Mouse (Mus musculus) neural tube, embryonic 10.5 days (tissue): ENCODE data around the gene Lat.
"Not testable (repeated sequence)": the region's sequence is repeated elsewhere in the genome, so short reads cannot be mapped to it uniquely, and the experiment has no call there.

Experiments
- DNase-seq: peaks from one replicate; pipeline ENCODE4 v3.0.0-alpha.2; 2017; ENCODE audit warnings: low spot score; ENCODE audit errors: extremely low spot score

The Lat gene

GRCm38 (mm10) chr7:126369393-126369792, at the start of gene Lat:
Lat (minus strand) TSS chr7:126369570.
- no peak for DNase-seq

GRCm38 (mm10) chr7:126418496-126418895, 49.1 kb upstream of the Lat start:
- no peak for DNase-seq

GRCm38 (mm10) chr7:126417606-126418005, 48.2 kb upstream of the Lat start:
- no peak for DNase-seq

- DNase-seq: no peak
Measured at GRCm38 (mm10) chr7:126417045-126417444, 47.7 kb upstream of the Lat start.

GRCm38 (mm10) chr7:126416615-126417014, 47.2 kb upstream of the Lat start:
- no peak for DNase-seq

GRCm38 (mm10) chr7:126414725-126415124, 45.4 kb upstream of the Lat start, which contains the start of gene Cd19:
Cd19 (minus strand) TSS chr7:126414889.
- no peak for DNase-seq

- no peak for DNase-seq
Measured at GRCm38 (mm10) chr7:126411061-126411460, 41.7 kb upstream of the Lat start.

GRCm38 (mm10) chr7:126408686-126409085, 39.3 kb upstream of the Lat start:
- no peak for DNase-seq

GRCm38 (mm10) chr7:126402518-126402917, 33.1 kb upstream of the Lat start:
- not testable (repeated sequence) for DNase-seq

GRCm38 (mm10) chr7:126399548-126399947, 30.2 kb upstream of the Lat start:
- DNase-seq: peak; percentile 83

- DNase-seq: no peak
Measured at GRCm38 (mm10) chr7:126397822-126398221, 28.5 kb upstream of the Lat start.

GRCm38 (mm10) chr7:126397221-126397620, 27.9 kb upstream of the Lat start:
- DNase-seq: no peak

- peak; percentile 89 for DNase-seq
Measured at GRCm38 (mm10) chr7:126396298-126397119, 27.1 kb upstream of the Lat start, which contains the start of gene Nfatc2ip. Nfatc2ip (minus strand) TSS chr7:126396737.

GRCm38 (mm10) chr7:126392086-126392884, 22.9 kb upstream of the Lat start:
- DNase-seq: not testable (repeated sequence)

GRCm38 (mm10) chr7:126388185-126388584, 18.8 kb upstream of the Lat start:
- no peak for DNase-seq

- no peak for DNase-seq
Measured at GRCm38 (mm10) chr7:126383565-126383964, 14.2 kb upstream of the Lat start.

- DNase-seq: peak; percentile 95
Measured at GRCm38 (mm10) chr7:126377278-126378158, 8.1 kb upstream of the Lat start, which contains the start of gene Spns1. Spns1 (minus strand) TSS chr7:126377450.

- DNase-seq: no peak
Measured at GRCm38 (mm10) chr7:126376903-126377277, 7.5 kb upstream of the Lat start.

- no peak for DNase-seq
Measured at GRCm38 (mm10) chr7:126375012-126375411, 5.6 kb upstream of the Lat start.

GRCm38 (mm10) chr7:126374526-126374925, 5.2 kb upstream of the Lat start:
- no peak for DNase-seq

- no peak for DNase-seq
Measured at GRCm38 (mm10) chr7:126373007-126373406, 3.6 kb upstream of the Lat start.
